Mouse (Mus musculus) olfactory bulb, adult 2 months (tissue): ENCODE data around the gene Prr5l. TPM values are rescaled to one million over a fixed set of nuclear protein-coding genes. Genes with fewer than 3 reads are reported as not detected.

Experiments
- H3K27ac ChIP-seq: fragments of 200-500 bp; 2 replicates; pipeline ENCODE4 v1.5.1; 2012; ENCODE audit warnings: low read depth, low read length; ENCODE audit not compliant: insufficient read depth
- H3K4me1 ChIP-seq: fragments of 200-500 bp; 2 replicates; pipeline ENCODE4 v1.6.1; 2012; ENCODE audit warnings: low read length; ENCODE audit not compliant: control insufficient read depth, insufficient read depth
- H3K4me3 ChIP-seq: fragments of 200-500 bp; 2 replicates; pipeline ENCODE4 v1.5.1; 2012; ENCODE audit warnings: mild to moderate bottlenecking, low read depth, low read length, moderate library complexity; ENCODE audit not compliant: insufficient read depth
- CTCF ChIP-seq: fragments of 200-500 bp; IDR thresholded peaks from 2 replicates; pipeline ENCODE4 v1.5.1; 2012; ENCODE audit warnings: low read depth, mild to moderate bottlenecking, low read length, moderate library complexity; ENCODE audit not compliant: insufficient read depth
- POLR2A ChIP-seq: fragments of 200-500 bp; IDR thresholded peaks from 2 replicates; pipeline ENCODE4 v1.6.1; 2012; ENCODE audit warnings: mild to moderate bottlenecking, low read depth, low read length, moderate library complexity; ENCODE audit not compliant: insufficient read depth
- WGBS: fragments of 180-500 bp; shearing (Covaris S2); methylation state at CpG from one replicate; pipeline ENCODE4 v1.1.7; 2018; 5-methylcytosine and 5-hydroxymethylcytosine counted together
- polyA plus RNA-seq: library from polyadenylated mRNA; stranded (reverse); fragments of >200 nt; gene quantifications from 2 replicates; pipeline ENCODE4 v1.2.4, GENCODE M21; 2012; ENCODE audit warnings: low replicate concordance; ENCODE audit not compliant: missing spikeins, insufficient read depth, insufficient read length

Prr5l gene
- polyA plus RNA-seq, 1 experiment = not detected

- 79% methylated on average over 3 of the region's 3 CpGs for WGBS
- H3K4me1 ChIP-seq = peaks cover 7% of the 10 kb centered on the region
- H3K27ac ChIP-seq = no peak overlapping the region
- TF ChIP-seq CTCF = no peak
- no peak for TF ChIP-seq POLR2A
- no peak overlapping the region for H3K4me3 ChIP-seq
Measured at GRCm38 (mm10) chr2:101826950-101827600, 55.8 kb downstream of the Prr5l start.

GRCm38 (mm10) chr2:101826186-101826707 is 56.6 kb downstream of the Prr5l start:
- Histone ChIP-seq H3K4me3 (no peak overlapping the region), H3K4me1 (peaks cover 7% of the 10 kb centered on the region), H3K27ac (no peak overlapping the region)
- no peak for TF ChIP-seq CTCF
- no peak for TF ChIP-seq POLR2A
- WGBS = 73% methylated on average over 2 of the region's 2 CpGs

- Histone ChIP-seq H3K27ac (no peak overlapping the region), H3K4me1 (peaks cover 7% of the 10 kb centered on the region), H3K4me3 (no peak overlapping the region)
- no peak for TF ChIP-seq POLR2A
- no peak for TF ChIP-seq CTCF
- 80% methylated on average over 9 of the region's 9 CpGs for WGBS
Measured at GRCm38 (mm10) chr2:101825226-101826120, 57.4 kb downstream of the Prr5l start.

- no peak overlapping the region for H3K27ac ChIP-seq
- TF ChIP-seq POLR2A = no peak
- TF ChIP-seq CTCF = no peak
- H3K4me1 ChIP-seq = peaks cover 7% of the 10 kb centered on the region
- H3K4me3 ChIP-seq = no peak overlapping the region
- 69% methylated on average over 4 of the region's 4 CpGs for WGBS
Measured at GRCm38 (mm10) chr2:101823821-101824220, 59.0 kb downstream of the Prr5l start.

- H3K4me1 ChIP-seq = peaks cover 7% of the 10 kb centered on the region
- no peak overlapping the region for H3K4me3 ChIP-seq
- no peak overlapping the region for H3K27ac ChIP-seq
- no peak for TF ChIP-seq POLR2A
- TF ChIP-seq CTCF = no peak
- 70% methylated on average over 13 of the region's 13 CpGs for WGBS
Measured at GRCm38 (mm10) chr2:101822785-101823184, 60.0 kb downstream of the Prr5l start.

- Histone ChIP-seq H3K4me3 (no peak overlapping the region), H3K4me1 (peaks cover 4% of the 10 kb centered on the region), H3K27ac (no peak overlapping the region)
- TF ChIP-seq CTCF = no peak
- TF ChIP-seq POLR2A = no peak
- 79% methylated on average over 1 of the region's 1 CpGs for WGBS
Measured at GRCm38 (mm10) chr2:101820816-101821215, 62.0 kb downstream of the Prr5l start.

GRCm38 (mm10) chr2:101818986-101819764 is 63.7 kb downstream of the Prr5l start:
- H3K4me3 ChIP-seq = no peak overlapping the region
- WGBS = 64% methylated on average over 7 of the region's 7 CpGs
- no peak overlapping the region for H3K27ac ChIP-seq
- peaks cover 4% of the 10 kb centered on the region for H3K4me1 ChIP-seq
- TF ChIP-seq POLR2A (no peak), CTCF (no peak)

GRCm38 (mm10) chr2:101816646-101817308 is 66.0 kb downstream of the Prr5l start:
- no peak overlapping the region for H3K27ac ChIP-seq
- TF ChIP-seq POLR2A = no peak
- TF ChIP-seq CTCF = no peak
- WGBS = 94% methylated on average over 3 of the region's 3 CpGs

More at GRCm38 (mm10) chr2:101816646-101817308, 66.0 kb downstream of the Prr5l start:
- H3K4me3 ChIP-seq = no peak overlapping the region
- H3K4me1 ChIP-seq = no peaks in the 10 kb centered on the region
